Mouse (Mus musculus) intestine, embryonic 16.5 days (tissue): ENCODE data around the gene Tmem82. TPM values are rescaled to one million over a fixed set of nuclear protein-coding genes. Genes with fewer than 3 reads are reported as not detected.
A peak's percentile ranks its signal among the peaks of the same experiment; 100 is the strongest.

Experiments used
- ATAC-seq: fragments of 200-750 bp; cut with Nextera tagmentation; 2 replicates; pipeline ENCODE4 v1.8.0; 2017; ENCODE audit warnings: moderate TSS enrichment, moderate library complexity
- H3K27ac ChIP-seq: fragments of 300-500 bp; sonication (generic); 2 replicates; pipeline ENCODE4 v1.5.1; 2014; ENCODE audit warnings: mild to moderate bottlenecking, low read length
- H3K27me3 ChIP-seq: fragments of 300-500 bp; sonication (generic); replicated peaks from 2 replicates; pipeline ENCODE4 v1.6.1; 2014; ENCODE audit warnings: low read length, control low read depth, mixed read lengths; ENCODE audit not compliant: control insufficient read depth, insufficient read depth
- H3K36me3 ChIP-seq: fragments of 300-500 bp; sonication (generic); 2 replicates; pipeline ENCODE4 v1.6.1; 2014; ENCODE audit warnings: low read length, control low read depth; ENCODE audit not compliant: control insufficient read depth, insufficient read depth
- H3K4me1 ChIP-seq: fragments of 300-500 bp; sonication (generic); 2 replicates; pipeline ENCODE4 v1.6.1; 2014; ENCODE audit warnings: low read length, control low read depth, mixed read lengths; ENCODE audit not compliant: control insufficient read depth, insufficient read depth
- H3K4me2 ChIP-seq: fragments of 300-500 bp; sonication (generic); 2 replicates; pipeline ENCODE4 v1.6.1; 2014; ENCODE audit warnings: low read depth, low read length, control low read depth
- H3K4me3 ChIP-seq: fragments of 300-500 bp; sonication (generic); 2 replicates; pipeline ENCODE4 v1.5.1; 2014; ENCODE audit warnings: mild to moderate bottlenecking, low read length
- H3K9ac ChIP-seq: fragments of 300-500 bp; sonication (generic); 2 replicates; pipeline ENCODE4 v1.6.1; 2014; ENCODE audit warnings: low read depth, low read length
- H3K9me3 ChIP-seq: fragments of 300-500 bp; sonication (generic); 2 replicates; pipeline ENCODE4 v1.6.1; 2016; ENCODE audit warnings: low read length, control low read depth; ENCODE audit not compliant: control insufficient read depth
- WGBS: fragments of 180-500 bp; shearing (Covaris S2); extraction: QIAGEN DNeasy Blood & Tissue Kit; methylation state at CpG from one replicate; pipeline ENCODE4 v1.1.7; 2014; 5-methylcytosine and 5-hydroxymethylcytosine counted together
- polyA plus RNA-seq: library from polyadenylated mRNA; unstranded; fragments of >200 nt; fragmentation: Nextera tagmentation; extraction: Ambion mirVana; gene quantifications from 2 replicates; pipeline ENCODE4 v1.2.1, GENCODE M21; 2015

The Tmem82 gene
- polyA plus RNA-seq, 1 experiment from 2014 or later, result 31.7 TPM

DNA sequence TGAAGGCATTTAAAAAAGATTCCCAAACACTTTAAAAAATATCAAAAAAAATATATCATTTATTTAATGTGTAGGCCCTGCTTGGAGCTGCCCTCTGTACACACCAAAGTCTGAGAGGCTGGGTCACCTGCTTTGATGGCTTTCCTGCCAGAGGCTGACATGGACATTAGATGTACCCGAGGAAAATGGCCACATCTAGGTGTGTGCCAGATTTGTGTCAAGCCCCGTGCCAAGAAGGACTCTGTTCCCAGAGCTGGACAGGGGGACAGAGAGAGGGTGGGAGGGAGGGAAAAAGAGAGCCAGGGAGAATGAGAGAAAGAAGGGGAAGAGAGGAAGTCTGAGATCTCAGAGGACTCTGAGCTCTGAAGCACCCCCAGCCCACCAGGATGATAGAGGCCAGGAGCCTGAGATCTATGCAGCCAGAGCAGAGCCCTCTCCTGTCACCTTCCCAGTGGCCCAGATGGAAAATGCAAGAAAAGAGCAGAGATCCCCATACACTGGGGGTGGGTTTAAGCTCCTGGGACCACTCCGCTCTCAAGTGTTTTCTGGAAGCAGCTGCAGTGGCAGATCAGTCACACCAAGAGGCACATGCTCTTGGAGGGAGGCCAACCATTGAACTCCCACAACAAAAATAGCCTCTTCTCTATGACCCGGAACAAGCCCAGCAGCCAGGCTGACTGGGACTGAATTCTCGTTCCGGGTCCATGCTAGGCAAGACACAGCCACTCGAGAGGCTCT lies 24.9 kb upstream of the Tmem82 start:
- ATAC-seq, result peak; percentile 42
- H3K27ac ChIP-seq, result peak overlapping the region; percentile 51
- peaks cover 26% of the 10 kb centered on the region for H3K4me1 ChIP-seq

GRCm38 (mm10) chr4:141641961-141642811 lies 23.8 kb upstream of the Tmem82 start:
- Histone ChIP-seq H3K9ac (0 out of 2 replicates have a peak overlapping the region, but pooled peaks have one; percentile 19), H3K4me3 (no peak overlapping the region), H3K9me3 (no peaks in the 10 kb centered on the region), H3K27ac (no peak overlapping the region), H3K4me2 (no peak overlapping the region), H3K27me3 (no peaks in the 10 kb centered on the region), H3K36me3 (no peaks in the 10 kb centered on the region), H3K4me1 (peaks cover 26% of the 10 kb centered on the region)
- 80% methylated on average over 25 of the region's 25 CpGs for WGBS
- peak; percentile 53; the same call in 1 of the 2 replicates for ATAC-seq

More for the DNA sequence above, 24.9 kb upstream of the Tmem82 start:
- Histone ChIP-seq H3K27me3 (no peaks in the 10 kb centered on the region), H3K36me3 (no peaks in the 10 kb centered on the region), H3K9ac (no peak overlapping the region), H3K4me2 (no peak overlapping the region), H3K4me3 (no peak overlapping the region), H3K9me3 (no peaks in the 10 kb centered on the region)
- 47% methylated on average over 7 of the region's 7 CpGs for WGBS

DNA sequence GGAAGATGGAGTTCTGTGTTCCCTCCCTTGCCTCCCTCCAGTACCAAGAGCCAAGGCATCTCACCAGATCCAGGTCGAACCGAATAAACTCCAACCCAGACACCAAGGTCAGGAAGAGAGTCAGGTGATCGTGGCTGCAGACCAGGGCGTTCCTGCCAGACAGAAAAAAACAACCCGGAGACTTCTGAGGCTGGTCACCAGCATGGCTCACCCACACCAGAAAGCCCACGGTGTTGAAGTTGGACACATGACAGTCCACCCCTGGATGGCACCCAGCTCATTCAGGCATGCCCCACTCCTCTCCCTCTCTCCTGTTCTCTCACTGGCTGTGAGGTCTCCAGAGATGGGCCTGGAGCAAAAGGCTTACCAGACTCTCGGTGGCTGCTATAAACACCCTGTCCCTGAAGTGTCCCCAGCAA lies 22.9 kb upstream of the Tmem82 start:
- Histone ChIP-seq H3K9ac (no peak overlapping the region), H3K4me3 (no peak overlapping the region), H3K4me1 (peaks cover 26% of the 10 kb centered on the region), H3K36me3 (no peaks in the 10 kb centered on the region), H3K4me2 (no peak overlapping the region), H3K27me3 (no peaks in the 10 kb centered on the region), H3K9me3 (no peaks in the 10 kb centered on the region), H3K27ac (no peak overlapping the region)
- ATAC-seq, result no peak
- WGBS, result 85% methylated on average over 7 of the region's 7 CpGs

- Histone ChIP-seq H3K36me3 (no peaks in the 10 kb centered on the region), H3K27ac (no peak overlapping the region), H3K9ac (no peak overlapping the region), H3K4me2 (no peak overlapping the region), H3K9me3 (no peaks in the 10 kb centered on the region), H3K27me3 (no peaks in the 10 kb centered on the region), H3K4me1 (peaks cover 26% of the 10 kb centered on the region), H3K4me3 (no peak overlapping the region)
- 81% methylated on average over 11 of the region's 11 CpGs for WGBS
- ATAC-seq, result no peak
These were observed 21.0 kb upstream of the Tmem82 start for GRCm38 (mm10) chr4:141639474-141639873.

- ATAC-seq, result no peak
- Histone ChIP-seq H3K27ac (no peak overlapping the region), H3K27me3 (no peaks in the 10 kb centered on the region), H3K9me3 (no peaks in the 10 kb centered on the region), H3K4me1 (peaks cover 2% of the 10 kb centered on the region; the same call in 1 of the 2 replicates), H3K9ac (no peak overlapping the region), H3K4me2 (no peak overlapping the region), H3K36me3 (peaks cover 10% of the 10 kb centered on the region), H3K4me3 (no peak overlapping the region)
- WGBS, result 95% methylated on average over 5 of the region's 5 CpGs
These were observed 18.3 kb upstream of the Tmem82 start for GRCm38 (mm10) chr4:141636693-141637092.

- Histone ChIP-seq H3K4me2 (no peak overlapping the region), H3K9me3 (no peaks in the 10 kb centered on the region), H3K4me1 (no peaks in the 10 kb centered on the region), H3K27me3 (no peaks in the 10 kb centered on the region), H3K36me3 (peaks cover 17% of the 10 kb centered on the region), H3K4me3 (no peak overlapping the region), H3K27ac (no peak overlapping the region), H3K9ac (no peak overlapping the region)
- ATAC-seq, result no peak
- WGBS, result 74% methylated on average over 9 of the region's 9 CpGs
These were observed 17.6 kb upstream of the Tmem82 start for GRCm38 (mm10) chr4:141635991-141636390.

DNA sequence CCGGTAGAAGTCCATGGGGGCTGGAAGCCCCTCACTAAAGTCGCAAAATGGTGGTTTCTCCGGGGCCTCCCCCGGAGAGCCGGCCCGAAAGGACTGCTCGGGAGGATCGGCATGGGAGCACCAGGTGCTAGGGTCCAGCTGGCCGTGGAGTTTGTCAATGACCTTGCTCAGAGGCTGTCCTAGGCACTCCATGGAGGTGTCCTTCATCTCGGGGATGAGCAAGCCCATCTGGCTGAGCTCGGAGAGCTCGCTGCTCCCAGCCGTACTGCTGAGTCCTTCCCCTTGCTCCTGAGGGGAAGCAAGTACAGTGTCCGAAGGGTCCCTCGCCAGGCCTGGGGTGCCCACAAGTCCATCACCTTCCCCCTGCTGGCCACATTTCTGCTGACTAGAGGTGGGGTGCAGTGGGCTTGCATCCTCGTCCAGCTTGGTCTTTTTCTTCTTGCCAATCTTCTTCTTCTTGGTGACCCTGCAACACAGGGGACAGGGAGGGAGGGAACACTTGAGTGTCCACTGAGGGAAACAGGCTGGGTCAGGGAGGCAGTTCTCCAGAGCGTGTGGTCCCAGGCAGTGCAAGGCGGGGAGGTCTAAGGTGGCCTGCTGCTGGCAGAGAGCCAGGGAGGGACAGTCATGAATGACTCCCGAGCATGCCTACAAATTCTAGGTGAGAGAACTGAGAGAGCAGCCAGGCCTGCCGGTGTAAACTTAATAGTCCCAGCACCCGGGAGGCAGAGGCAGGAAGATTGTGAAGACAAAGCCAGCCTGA lies 13.9 kb upstream of the Tmem82 start:
- WGBS, result 93% methylated on average over 21 of the region's 21 CpGs
- no peak overlapping the region for H3K4me2 ChIP-seq

GRCm38 (mm10) chr4:141631250-141631649 lies 12.8 kb upstream of the Tmem82 start:
- Histone ChIP-seq H3K4me3 (no peak overlapping the region), H3K27me3 (no peaks in the 10 kb centered on the region), H3K9ac (no peak overlapping the region), H3K4me2 (no peak overlapping the region), H3K9me3 (no peaks in the 10 kb centered on the region), H3K4me1 (no peaks in the 10 kb centered on the region), H3K36me3 (peaks cover 55% of the 10 kb centered on the region), H3K27ac (no peak overlapping the region)
- no peak for ATAC-seq
- WGBS, result 94% methylated on average over 20 of the region's 20 CpGs

More for the DNA sequence above, 13.9 kb upstream of the Tmem82 start:
- Histone ChIP-seq H3K4me3 (no peak overlapping the region), H3K27ac (no peak overlapping the region), H3K4me1 (no peaks in the 10 kb centered on the region), H3K36me3 (peaks cover 48% of the 10 kb centered on the region), H3K9me3 (no peaks in the 10 kb centered on the region), H3K9ac (no peak overlapping the region), H3K27me3 (no peaks in the 10 kb centered on the region)
- no peak for ATAC-seq

DNA sequence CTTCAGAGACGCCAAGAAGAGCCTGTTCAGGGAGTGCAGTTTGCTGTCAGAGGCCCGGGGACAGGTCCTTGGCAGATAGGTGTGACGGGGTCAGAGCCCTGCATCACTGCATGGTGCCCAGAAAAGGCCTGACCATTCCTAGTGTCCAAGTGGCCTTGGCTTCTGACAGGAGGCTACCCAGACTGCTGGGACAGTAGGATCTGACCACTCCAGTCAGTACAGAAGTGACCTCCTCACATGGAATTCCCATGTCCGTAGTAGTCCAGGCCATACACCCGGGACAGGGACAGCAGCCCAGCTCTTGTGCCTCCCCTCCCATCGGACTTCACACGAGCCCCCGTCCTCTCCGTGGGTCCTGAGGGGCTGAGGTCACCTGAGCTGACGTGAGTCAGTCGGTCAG lies 11.6 kb upstream of the Tmem82 start:
- WGBS, result 91% methylated on average over 11 of the region's 11 CpGs
- Histone ChIP-seq H3K4me2 (no peak overlapping the region), H3K9me3 (no peaks in the 10 kb centered on the region), H3K36me3 (peaks cover 55% of the 10 kb centered on the region), H3K27me3 (no peaks in the 10 kb centered on the region), H3K27ac (no peak overlapping the region), H3K9ac (no peak overlapping the region), H3K4me1 (no peaks in the 10 kb centered on the region), H3K4me3 (no peak overlapping the region)
- ATAC-seq, result no peak
